Mouse (Mus musculus): ENCODE data around the gene Prelid3b. TPM values are rescaled to one million over a fixed set of nuclear protein-coding genes. Genes with fewer than 3 reads are reported as not detected.

Prelid3b gene
- polyA plus RNA-seq (2012; ENCODE audit: low replicate concordance), result 10.8 and 26.3 TPM in 2 replicates

GRCm38 (mm10) chr2:174472818-174473549 lies at the start of gene Prelid3b:
Gene Prelid3b (minus strand): TSS chr2:174473081.

DNA sequence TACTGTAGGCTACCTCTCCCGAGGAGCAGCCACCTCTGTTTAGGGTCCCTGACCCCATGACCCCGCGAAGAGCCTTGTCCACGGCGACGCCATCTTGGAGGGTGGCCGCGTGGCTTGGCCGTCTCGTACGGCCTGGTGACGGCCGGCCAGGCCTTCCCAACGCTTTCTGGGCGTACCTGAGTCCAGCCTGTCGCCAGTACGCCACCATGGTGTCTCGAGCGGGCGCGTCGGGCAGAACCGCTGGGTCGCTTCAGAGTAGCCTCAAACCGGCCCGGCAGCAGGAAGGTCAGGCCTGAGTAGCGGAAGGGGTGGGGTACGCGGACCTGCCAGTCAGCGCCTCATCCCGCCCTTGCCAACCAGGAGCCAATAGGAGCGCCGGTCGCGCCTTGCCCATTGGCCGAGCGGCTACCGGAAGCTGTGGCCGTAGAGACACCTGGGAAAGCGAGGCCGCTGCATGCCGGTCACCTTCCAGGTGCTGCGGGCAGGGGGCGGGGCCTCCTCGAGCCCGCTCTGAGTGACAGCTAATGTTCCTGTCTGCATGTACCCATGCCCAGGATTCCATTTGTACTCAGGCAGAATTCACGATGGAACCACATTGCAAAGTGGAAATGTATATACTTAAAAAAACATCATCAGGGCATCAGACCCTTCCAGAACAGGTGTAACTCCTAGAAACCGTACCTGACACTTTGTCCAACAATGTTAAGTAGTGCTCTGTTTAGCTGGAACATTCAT lies 8.9 kb downstream of the Prelid3b start, which contains the start of gene Atp5e:
Atp5e (minus strand) TSS at position 317 of the 735 bp plus-strand sequence.

DNA sequence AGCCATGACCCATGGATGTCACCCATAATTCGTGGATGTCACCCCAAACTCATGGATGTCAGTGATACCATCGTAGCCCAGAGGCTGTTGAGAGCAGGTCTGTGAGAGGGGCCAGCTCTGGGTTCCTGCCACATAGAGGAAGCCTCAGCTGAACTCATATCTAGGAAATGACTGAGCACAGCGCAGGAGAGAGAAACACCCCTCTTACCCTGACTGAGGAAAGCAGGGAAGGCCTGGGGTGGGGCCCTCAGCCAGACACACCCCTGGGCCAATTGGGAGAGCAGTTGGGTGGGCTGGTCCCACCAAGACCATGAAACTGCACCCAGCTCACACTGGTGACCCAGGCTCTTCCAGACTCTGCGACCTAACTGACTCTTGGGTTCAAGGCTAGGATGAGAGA lies 22.5 kb downstream of the Prelid3b start, which contains the start of gene Tubb1:
Tubb1 (plus strand) TSS at position 343 of the 400 bp plus-strand sequence.

DNA sequence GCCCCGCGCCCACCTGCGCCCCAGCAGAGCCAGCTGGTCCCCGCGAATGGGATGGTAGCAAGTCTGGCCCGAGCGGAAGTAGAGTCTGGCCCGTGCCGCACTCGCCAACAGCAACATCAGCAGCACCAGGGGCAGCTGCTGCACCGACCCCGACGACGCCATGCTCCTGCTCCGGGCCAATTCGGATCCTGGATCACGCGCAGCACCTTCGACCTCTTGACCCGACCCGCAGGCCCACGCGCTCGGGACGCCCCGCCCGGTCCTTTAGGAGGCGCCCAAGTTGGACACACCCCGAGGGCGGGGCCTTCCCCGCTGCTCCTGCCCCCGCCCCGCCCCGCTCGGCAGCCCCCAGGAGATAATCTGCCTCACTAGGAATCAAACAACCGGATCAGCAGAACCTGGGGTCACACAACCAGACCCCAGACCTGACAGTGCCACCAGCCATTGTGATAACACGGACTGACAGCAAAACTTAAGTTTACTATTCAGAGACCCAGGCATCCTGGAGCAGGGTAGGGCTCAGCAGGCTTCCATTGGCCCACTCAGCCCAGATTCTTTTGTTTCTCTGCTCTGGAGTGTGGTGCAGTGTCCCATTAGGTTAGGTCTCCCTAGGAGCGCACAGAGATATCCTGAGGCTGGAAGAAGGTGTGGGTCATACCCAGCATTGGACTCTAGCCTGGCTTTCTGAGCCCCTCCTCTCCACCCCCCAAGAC lies 34.0 kb downstream of the Prelid3b start, which contains the start of gene Ctsz:
Ctsz (minus strand) TSS at position 303 of the 713 bp plus-strand sequence.

DNA sequence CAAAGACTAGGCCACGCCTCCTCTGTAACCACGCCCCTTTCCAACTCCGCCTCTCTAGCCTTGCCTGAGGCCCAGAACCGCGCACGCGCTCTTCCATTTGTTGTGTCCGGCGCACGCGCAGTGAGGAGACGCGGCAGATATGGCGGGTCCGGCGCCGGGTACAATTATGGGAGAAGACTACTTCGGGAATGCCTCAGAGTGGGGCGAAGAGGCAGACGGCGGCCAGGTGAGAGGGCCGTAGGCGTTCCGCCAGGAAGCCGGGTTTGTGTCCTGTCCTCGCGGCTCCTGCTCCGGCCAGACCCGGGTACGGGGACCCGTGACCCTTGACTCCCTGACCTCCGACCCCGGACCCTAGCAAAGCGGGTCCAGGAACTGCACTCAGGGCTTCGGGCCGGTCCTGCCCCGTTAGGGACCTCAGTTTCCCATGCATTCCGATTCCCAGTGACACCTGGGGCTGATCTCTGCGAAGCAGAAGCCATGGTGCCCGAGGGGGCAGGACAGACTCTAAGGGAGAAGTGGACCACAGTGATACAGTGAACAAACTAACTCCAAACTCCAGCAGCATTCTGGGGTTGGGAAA lies 57.1 kb downstream of the Prelid3b start, which contains the start of gene Nelfcd:
Nelfcd (plus strand) TSS at position 74 of the 580 bp plus-strand sequence.

Other genes starting within 250 kb of the Prelid3b start
- gene Gnas, start 188.8 kb downstream of the Prelid3b start, polyA plus RNA-seq (2012; ENCODE audit: low replicate concordance), result 454 and 603 TPM in 2 replicates
- gene Gm20721, start 126.4 kb downstream of the Prelid3b start, polyA plus RNA-seq (2012; ENCODE audit: low replicate concordance), result 0.41 and 0.44 TPM in 2 replicates
- 33.2 and 48.2 TPM in 2 replicates for gene Nelfcd, start 57.3 kb downstream of the Prelid3b start, polyA plus RNA-seq (2012; ENCODE audit: low replicate concordance)
- 162 and 239 TPM in 2 replicates for gene Ctsz, start 34.0 kb downstream of the Prelid3b start, polyA plus RNA-seq (2012; ENCODE audit: low replicate concordance)
- 0.31 and 0.71 TPM in 2 replicates for gene Tubb1, start 22.4 kb downstream of the Prelid3b start, polyA plus RNA-seq (2012; ENCODE audit: low replicate concordance)
- 54.2 and 173 TPM in 2 replicates for gene Atp5e, start 9.0 kb downstream of the Prelid3b start, polyA plus RNA-seq (2012; ENCODE audit: low replicate concordance)
- 13.1 and 19.6 TPM in 2 replicates for gene Zfp831, start 170.5 kb upstream of the Prelid3b start, polyA plus RNA-seq (2012; ENCODE audit: low replicate concordance)